In genomic region chr11:80664261-80664660, GRCm38 (mm10) we compare ENCODE assay signal across 13 mouse cellular contexts.
"Had no signal": no experiment of that assay in that cellular context is flagged by ENCODE, and none has a peak within 500 bp of the region (broad histone marks: within the 10 kb centered on the region; RNA-seq: fewer than 3 reads in every experiment).

No protein-coding gene starts in this region.

- DNase-seq: gastrocnemius, adult 2 months; gastrocnemius, postnatal 10 days; gastrocnemius, postnatal 25 days; heart, adult 18-20 months; heart, postnatal 10 days; heart, postnatal 4 days; kidney, adult 18-20 months; kidney, adult 8-10 months; kidney, postnatal 10 days; kidney, postnatal 25 days; kidney, postnatal 4 days; layer of hippocampus, adult 9-11 months; layer of hippocampus, postnatal 36 days had no signal
